Mouse (Mus musculus) liver, embryonic 14.5 days (tissue): ENCODE data around the gene Dlec1.

Source experiments
- CTCF ChIP-seq: IDR thresholded peaks from 2 replicates; pipeline ENCODE4 v1.5.1; 2016; ENCODE audit warnings: antibody characterized with exemption, low read depth, control low read depth
- EP300 ChIP-seq: IDR thresholded peaks from 2 replicates; pipeline ENCODE4 v1.6.1; 2016; ENCODE audit warnings: antibody characterized with exemption, low read depth

- TF ChIP-seq EP300 (no peak), CTCF (no peak)
These were observed 39.8 kb downstream of the Dlec1 start for GRCm38 (mm10) chr9:119142066-119142465.
